Mouse (Mus musculus): ENCODE results near the gene Nudt3. TPM values are rescaled to one million over a fixed set of nuclear protein-coding genes. Genes with fewer than 3 reads are reported as not detected.
A peak's percentile ranks its signal among the peaks of the same experiment; 100 is the strongest.

The Nudt3 gene
- polyA plus RNA-seq, 1 experiment from 2014 or later: 32.2 TPM

DNA sequence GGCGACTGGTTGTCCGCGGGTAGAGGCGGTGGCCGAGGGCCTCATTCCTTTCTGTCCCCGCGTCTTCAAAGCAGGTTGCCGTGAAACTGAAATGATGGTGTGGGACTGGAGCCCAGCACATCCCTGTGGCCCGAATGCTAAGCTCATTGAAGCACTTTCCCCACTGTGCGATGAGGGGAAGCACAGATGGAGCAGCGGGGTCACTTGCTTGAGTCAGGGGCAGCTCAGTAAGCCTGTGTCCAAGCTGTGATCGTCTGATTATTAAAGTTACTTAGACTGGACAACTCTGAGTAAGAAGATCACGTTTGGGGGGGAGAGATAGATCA lies 57.4 kb downstream of the Nudt3 start:
- under 1% methylated on average over 13 of the region's 13 CpGs for WGBS
- H3K4me3 ChIP-seq (ENCODE audit: low read length): peak overlapping the region; percentile 58
- peak overlapping the region; percentile 88 for H3K4me2 ChIP-seq (replicated peaks; ENCODE audit: low read depth, low read length)
- peak overlapping the region; percentile 56; the same call in 1 of the 2 replicates for H3K9ac ChIP-seq (ENCODE audit: low read depth, low read length)
- no peak for ATAC-seq (ENCODE audit: low FRiP score, low TSS enrichment)
- peaks cover 8% of the 10 kb centered on the region for H3K4me1 ChIP-seq (ENCODE audit: control insufficient read depth, insufficient read depth, low read length)
- no peak overlapping the region for H3K27ac ChIP-seq (ENCODE audit: low read depth, low read length)
- no peaks in the 10 kb centered on the region for H3K27me3 ChIP-seq (ENCODE audit: control insufficient read depth, insufficient read depth, low read length)
- H3K9me3 ChIP-seq (ENCODE audit: control insufficient read depth, low read length): no peaks in the 10 kb centered on the region
- H3K36me3 ChIP-seq (ENCODE audit: control insufficient read depth, insufficient read depth, low read length): peaks cover 13% of the 10 kb centered on the region; the same call in 1 of the 2 replicates

DNA sequence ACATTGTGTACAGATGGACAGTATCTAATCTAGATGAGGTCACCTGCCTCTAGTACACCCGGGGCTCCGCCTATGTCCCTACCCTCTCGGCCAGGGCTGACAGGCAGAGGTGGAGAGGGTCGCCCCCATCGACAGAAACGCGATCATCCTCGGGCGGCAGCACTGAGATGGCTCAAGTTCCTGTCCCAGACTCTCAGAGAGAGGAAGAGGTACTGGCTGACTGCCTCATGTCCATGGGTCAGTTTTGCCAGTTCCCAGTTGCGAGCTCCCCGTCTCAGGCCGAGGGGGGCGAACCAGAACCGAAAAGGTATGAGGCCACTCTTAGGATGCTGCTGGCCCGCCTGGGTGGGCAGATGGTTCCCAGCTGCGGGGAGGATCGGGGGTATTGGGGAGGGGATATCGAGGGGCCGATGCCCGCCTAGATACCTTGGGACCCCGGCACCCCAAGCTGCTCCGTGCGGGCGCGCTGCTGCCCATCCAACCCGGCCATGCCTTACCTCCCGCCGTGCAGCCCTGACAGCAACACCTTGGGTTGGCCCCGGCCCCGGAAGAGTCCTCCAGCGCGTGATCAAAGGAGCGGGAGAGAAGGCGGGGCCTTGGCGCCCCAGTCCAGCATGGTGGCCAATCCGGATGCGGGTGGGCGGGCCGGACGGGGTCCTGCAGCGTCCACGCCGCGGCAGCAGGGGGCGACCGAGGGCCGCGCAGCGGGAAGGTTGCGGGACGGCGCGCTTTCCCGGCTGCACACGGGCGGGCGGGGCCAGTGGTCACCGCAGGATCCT lies 57.9 kb downstream of the Nudt3 start, which contains the start of gene AI413582:
Gene AI413582, minus strand, starts transcription at position 594 of the 779 bp plus-strand sequence.
- peak; percentile 92 for ATAC-seq (ENCODE audit: low FRiP score, low TSS enrichment)
- under 1% methylated on average over 40 of the region's 58 CpGs for WGBS
- Histone ChIP-seq H3K4me1 (ENCODE audit: control insufficient read depth, insufficient read depth, low read length) (peaks cover 8% of the 10 kb centered on the region), H3K9me3 (ENCODE audit: control insufficient read depth, low read length) (no peaks in the 10 kb centered on the region), H3K36me3 (ENCODE audit: control insufficient read depth, insufficient read depth, low read length) (peaks cover 18% of the 10 kb centered on the region; the same call in 1 of the 2 replicates), H3K9ac (ENCODE audit: low read depth, low read length) (peak within 1 kb of the TSS; percentile 56), H3K4me3 (ENCODE audit: low read length) (peak within 1 kb of the TSS; percentile 58), H3K4me2 (replicated peaks; ENCODE audit: low read depth, low read length) (peak within 1 kb of the TSS; percentile 88), H3K27me3 (ENCODE audit: control insufficient read depth, insufficient read depth, low read length) (no peaks in the 10 kb centered on the region), H3K27ac (ENCODE audit: low read depth, low read length) (peak within 1 kb of the TSS; percentile 20; the same call in 1 of the 2 replicates)

DNA sequence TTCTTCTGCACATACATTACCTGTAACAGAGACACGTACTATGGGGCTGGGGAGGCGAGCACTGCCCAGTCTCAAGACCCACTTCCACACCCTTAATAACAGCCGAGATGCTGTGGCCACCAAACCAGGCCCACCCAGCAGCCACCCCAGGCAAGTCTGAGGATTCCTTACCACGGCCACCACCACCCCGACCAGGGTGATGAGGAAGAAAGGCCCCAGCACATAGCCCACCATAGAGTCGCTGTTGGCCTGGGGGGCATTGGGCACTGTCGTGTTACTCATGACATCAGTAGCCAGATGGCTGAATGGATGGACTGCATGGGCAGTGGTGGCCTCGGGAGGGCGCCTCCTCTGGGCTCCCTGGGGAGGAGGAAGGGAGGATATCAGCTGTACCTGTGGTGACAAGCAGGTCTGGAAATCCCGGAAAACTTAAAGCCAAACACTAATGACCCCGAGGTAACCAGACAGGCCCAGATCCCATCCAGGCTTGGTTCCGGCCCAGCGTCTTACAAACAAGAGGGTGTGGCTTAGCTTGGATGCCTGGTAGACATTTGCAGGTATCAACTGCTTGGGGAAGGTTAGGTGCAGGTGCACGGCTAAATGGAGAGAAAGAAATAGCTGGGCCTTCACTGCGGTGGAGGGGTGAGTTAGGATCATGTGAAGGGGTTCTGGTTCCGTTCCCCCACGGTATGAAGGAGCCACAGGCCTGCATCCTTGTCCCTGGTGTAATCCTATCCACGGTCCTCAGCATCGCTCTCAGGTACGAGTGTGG lies 58.7 kb downstream of the Nudt3 start:
- Histone ChIP-seq H3K27ac (ENCODE audit: low read depth, low read length) (no peak overlapping the region), H3K27me3 (ENCODE audit: control insufficient read depth, insufficient read depth, low read length) (no peaks in the 10 kb centered on the region), H3K4me3 (ENCODE audit: low read length) (peak overlapping the region; percentile 58), H3K9ac (ENCODE audit: low read depth, low read length) (peak overlapping the region; percentile 53), H3K9me3 (ENCODE audit: control insufficient read depth, low read length) (no peaks in the 10 kb centered on the region), H3K4me2 (replicated peaks; ENCODE audit: low read depth, low read length) (peak overlapping the region; percentile 88), H3K36me3 (ENCODE audit: control insufficient read depth, insufficient read depth, low read length) (peaks cover 21% of the 10 kb centered on the region; the same call in 1 of the 2 replicates), H3K4me1 (ENCODE audit: control insufficient read depth, insufficient read depth, low read length) (peaks cover 8% of the 10 kb centered on the region)
- WGBS: 15% methylated on average over 20 of the region's 20 CpGs
- ATAC-seq (ENCODE audit: low FRiP score, low TSS enrichment): no peak

DNA sequence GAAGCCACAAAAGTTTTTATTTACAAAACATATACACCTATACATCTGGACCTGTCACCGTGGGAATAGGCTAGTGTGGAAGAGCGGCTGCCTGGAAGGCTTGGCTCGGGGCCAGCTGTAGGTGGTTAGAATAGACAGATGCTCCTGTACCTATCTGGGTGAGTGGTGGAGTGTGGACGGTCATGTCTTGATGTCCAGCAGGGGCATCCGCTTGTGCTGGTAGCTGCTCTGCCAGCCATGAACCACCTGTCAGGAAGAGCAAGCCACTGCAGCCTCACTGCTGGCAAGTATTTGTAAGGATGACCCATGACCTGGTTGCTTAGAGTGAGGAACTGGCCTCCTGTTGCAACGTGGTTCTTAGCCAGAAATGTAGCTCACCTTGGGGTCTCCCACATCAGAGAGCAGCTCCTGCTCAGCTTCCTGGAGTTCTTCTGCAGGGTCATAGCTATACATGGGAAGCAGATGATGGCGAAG lies 59.5 kb downstream of the Nudt3 start:
- H3K9me3 ChIP-seq (ENCODE audit: control insufficient read depth, low read length): no peaks in the 10 kb centered on the region
- no peaks in the 10 kb centered on the region for H3K27me3 ChIP-seq (ENCODE audit: control insufficient read depth, insufficient read depth, low read length)
- no peak overlapping the region for H3K4me2 ChIP-seq (replicated peaks; ENCODE audit: low read depth, low read length)
- no peak overlapping the region for H3K4me3 ChIP-seq (ENCODE audit: low read length)
- peaks cover 21% of the 10 kb centered on the region; the same call in 1 of the 2 replicates for H3K36me3 ChIP-seq (ENCODE audit: control insufficient read depth, insufficient read depth, low read length)
- 52% methylated on average over 7 of the region's 7 CpGs for WGBS
- no peak overlapping the region for H3K27ac ChIP-seq (ENCODE audit: low read depth, low read length)
- peaks cover 13% of the 10 kb centered on the region for H3K4me1 ChIP-seq (ENCODE audit: control insufficient read depth, insufficient read depth, low read length)
- no peak overlapping the region for H3K9ac ChIP-seq (ENCODE audit: low read depth, low read length)
- ATAC-seq (ENCODE audit: low FRiP score, low TSS enrichment): no peak

DNA sequence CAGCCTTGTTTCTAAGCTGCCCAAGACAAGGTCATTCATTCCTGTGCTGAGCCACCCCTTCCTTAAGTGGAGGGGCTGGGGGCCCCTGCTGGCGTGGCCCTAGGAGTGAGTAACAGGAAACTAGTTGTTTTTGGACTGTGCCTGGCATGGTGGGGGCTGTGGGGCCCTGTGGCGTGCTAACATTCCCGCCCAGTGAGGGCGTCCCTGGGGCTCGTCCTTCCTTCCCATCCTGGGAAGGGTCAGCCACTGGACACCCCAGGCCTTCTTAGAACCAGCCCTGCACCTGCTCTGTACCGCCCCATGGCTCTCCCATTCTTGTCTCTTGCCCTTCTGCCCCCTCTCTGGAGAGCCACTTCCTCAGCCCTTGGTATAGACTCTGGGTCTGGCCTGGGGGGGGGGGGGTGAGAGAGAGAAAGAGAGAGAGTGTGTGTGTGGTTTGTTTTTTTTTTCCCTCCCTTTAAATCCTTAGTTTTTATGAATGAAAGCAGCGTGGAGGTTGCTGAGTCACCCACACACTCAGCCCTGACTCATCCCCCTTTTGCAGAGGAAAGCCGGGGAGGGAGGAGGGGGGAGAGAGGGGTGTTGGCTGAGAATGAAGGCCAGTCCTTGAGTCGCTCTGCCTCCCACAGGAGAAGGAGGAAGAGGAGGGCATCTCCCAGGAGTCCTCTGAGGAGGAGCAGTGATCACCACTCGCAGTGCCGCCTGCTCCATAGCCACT lies 61.3 kb downstream of the Nudt3 start:
- Histone ChIP-seq H3K36me3 (ENCODE audit: control insufficient read depth, insufficient read depth, low read length) (peaks cover 21% of the 10 kb centered on the region; the same call in 1 of the 2 replicates), H3K4me3 (ENCODE audit: low read length) (no peak overlapping the region), H3K4me2 (replicated peaks; ENCODE audit: low read depth, low read length) (no peak overlapping the region), H3K27me3 (ENCODE audit: control insufficient read depth, insufficient read depth, low read length) (no peaks in the 10 kb centered on the region), H3K27ac (ENCODE audit: low read depth, low read length) (no peak overlapping the region), H3K9ac (ENCODE audit: low read depth, low read length) (no peak overlapping the region), H3K9me3 (ENCODE audit: control insufficient read depth, low read length) (no peaks in the 10 kb centered on the region), H3K4me1 (ENCODE audit: control insufficient read depth, insufficient read depth, low read length) (peaks cover 20% of the 10 kb centered on the region)
- 57% methylated on average over 9 of the region's 11 CpGs for WGBS
- ATAC-seq (ENCODE audit: low FRiP score, low TSS enrichment): no peak

DNA sequence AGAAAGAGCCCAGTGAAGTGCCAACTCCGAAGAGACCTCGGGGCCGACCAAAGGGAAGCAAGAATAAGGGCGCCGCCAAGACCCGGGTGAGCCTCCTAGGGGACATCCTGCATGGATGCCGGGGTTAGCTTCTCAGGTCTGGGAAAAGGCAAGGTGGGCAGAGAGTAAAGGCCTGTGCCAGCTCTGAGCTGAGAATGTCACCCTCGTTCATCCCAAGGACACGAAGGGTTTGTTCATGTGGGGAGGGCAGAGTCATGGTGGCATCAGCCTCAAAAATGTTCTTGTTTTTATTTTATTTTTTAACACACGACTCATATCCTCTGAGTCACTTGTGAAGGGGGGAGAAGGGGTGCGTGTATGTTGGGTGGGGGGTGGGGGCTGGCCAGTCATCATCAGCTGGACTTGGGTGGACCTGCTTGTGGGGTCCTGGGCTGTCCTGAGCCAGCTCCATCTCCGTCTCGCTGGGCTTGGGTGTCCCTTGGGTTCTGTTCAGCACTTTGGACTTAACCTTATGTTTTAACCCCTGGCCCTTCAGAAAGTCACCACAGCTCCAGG lies 62.3 kb downstream of the Nudt3 start:
- ATAC-seq (ENCODE audit: low FRiP score, low TSS enrichment): no peak
- peaks cover 20% of the 10 kb centered on the region for H3K4me1 ChIP-seq (ENCODE audit: control insufficient read depth, insufficient read depth, low read length)
- 82% methylated on average over 13 of the region's 13 CpGs for WGBS

DNA sequence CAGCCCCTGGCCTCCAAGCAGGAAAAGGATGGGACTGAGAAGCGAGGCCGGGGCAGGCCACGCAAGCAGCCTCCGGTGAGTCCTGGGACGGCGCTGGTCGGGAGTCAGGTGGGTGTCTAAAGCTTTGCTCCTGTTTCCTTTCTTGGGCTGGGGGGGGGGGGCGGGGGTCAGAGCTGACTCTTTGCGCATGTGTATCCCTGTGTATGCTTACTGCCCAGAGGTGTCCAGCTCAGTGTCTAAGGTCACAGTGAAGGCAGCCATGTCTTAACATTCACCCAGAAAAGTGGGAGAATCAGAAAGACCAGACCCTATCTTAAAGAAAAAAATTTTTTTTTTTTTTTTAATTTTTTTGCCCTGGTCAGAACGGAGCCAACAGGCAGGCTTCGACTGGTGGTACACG lies 63.7 kb downstream of the Nudt3 start:
- ATAC-seq (ENCODE audit: low FRiP score, low TSS enrichment): no peak
- WGBS: 72% methylated on average over 10 of the region's 12 CpGs
- Histone ChIP-seq H3K4me2 (replicated peaks; ENCODE audit: low read depth, low read length) (peak overlapping the region; percentile 84; the same call in 1 of the 2 replicates), H3K9me3 (ENCODE audit: control insufficient read depth, low read length) (no peaks in the 10 kb centered on the region), H3K36me3 (ENCODE audit: control insufficient read depth, insufficient read depth, low read length) (peaks cover 21% of the 10 kb centered on the region; the same call in 1 of the 2 replicates), H3K4me1 (ENCODE audit: control insufficient read depth, insufficient read depth, low read length) (peaks cover 23% of the 10 kb centered on the region), H3K27me3 (ENCODE audit: control insufficient read depth, insufficient read depth, low read length) (no peaks in the 10 kb centered on the region), H3K27ac (ENCODE audit: low read depth, low read length) (no peak overlapping the region), H3K4me3 (ENCODE audit: low read length) (no peak overlapping the region), H3K9ac (ENCODE audit: low read depth, low read length) (no peak overlapping the region)

More for the DNA sequence above, 62.3 kb downstream of the Nudt3 start:
- H3K9ac ChIP-seq (ENCODE audit: low read depth, low read length): no peak overlapping the region
- H3K9me3 ChIP-seq (ENCODE audit: control insufficient read depth, low read length): no peaks in the 10 kb centered on the region
- H3K36me3 ChIP-seq (ENCODE audit: control insufficient read depth, insufficient read depth, low read length): peaks cover 21% of the 10 kb centered on the region; the same call in 1 of the 2 replicates
- H3K27ac ChIP-seq (ENCODE audit: low read depth, low read length): no peak overlapping the region
- H3K27me3 ChIP-seq (ENCODE audit: control insufficient read depth, insufficient read depth, low read length): no peaks in the 10 kb centered on the region
- H3K4me2 ChIP-seq (replicated peaks; ENCODE audit: low read depth, low read length): no peak overlapping the region
- H3K4me3 ChIP-seq (ENCODE audit: low read length): no peak overlapping the region

DNA sequence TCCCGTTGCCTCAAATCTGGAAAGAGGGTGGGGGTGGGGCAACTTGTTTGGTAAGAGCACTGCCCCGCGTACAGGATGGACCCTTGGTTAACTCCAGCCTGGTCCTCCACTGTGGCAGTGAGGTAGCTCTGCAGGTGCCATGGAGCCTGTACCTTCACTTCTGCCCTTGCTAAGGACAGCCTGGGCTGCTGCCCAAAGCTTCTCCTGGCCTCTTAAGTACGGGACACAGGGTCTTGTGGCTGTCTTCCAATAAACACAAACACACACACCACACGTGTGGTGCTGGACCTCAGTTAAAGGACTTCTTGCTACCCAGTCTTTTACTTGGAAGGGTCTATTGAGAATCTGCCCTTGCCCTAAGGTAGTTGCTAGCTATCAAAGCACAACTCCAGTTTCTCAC lies 64.5 kb downstream of the Nudt3 start:
- WGBS: 16% methylated on average over 5 of the region's 5 CpGs
- Histone ChIP-seq H3K4me3 (ENCODE audit: low read length) (peak overlapping the region; percentile 80; the same call in 1 of the 2 replicates), H3K36me3 (ENCODE audit: control insufficient read depth, insufficient read depth, low read length) (peaks cover 21% of the 10 kb centered on the region; the same call in 1 of the 2 replicates), H3K4me2 (replicated peaks; ENCODE audit: low read depth, low read length) (peak overlapping the region; percentile 84), H3K27me3 (ENCODE audit: control insufficient read depth, insufficient read depth, low read length) (no peaks in the 10 kb centered on the region), H3K9ac (ENCODE audit: low read depth, low read length) (peak overlapping the region; percentile 31; the same call in 1 of the 2 replicates), H3K27ac (ENCODE audit: low read depth, low read length) (no peak overlapping the region), H3K4me1 (ENCODE audit: control insufficient read depth, insufficient read depth, low read length) (peaks cover 25% of the 10 kb centered on the region), H3K9me3 (ENCODE audit: control insufficient read depth, low read length) (no peaks in the 10 kb centered on the region)
- ATAC-seq (ENCODE audit: low FRiP score, low TSS enrichment): no peak
